Mouse (Mus musculus) spleen, adult 18-20 months (tissue): ENCODE results near the gene Dctn3.
"Not testable (repeated sequence)": the region's sequence is repeated elsewhere in the genome, so short reads cannot be mapped to it uniquely, and the experiment has no call there.

Source experiments
- DNase-seq, 2 experiments: peaks; one replicate each; pipeline ENCODE4 v3.0.0; 2022; ENCODE audit warnings: mixed read lengths in 2 of 2

Gene Dctn3

GRCm38 (mm10) chr4:41737602-41738255, 14.8 kb upstream of the Dctn3 start:
- DNase-seq = peak; percentile 58 to 75

- DNase-seq = no peak
These were observed 8.2 kb upstream of the Dctn3 start, which contains the start of gene Arid3c for GRCm38 (mm10) chr4:41731052-41731765. TSS of gene Arid3c (minus strand) at chr4:41731142.

GRCm38 (mm10) chr4:41726826-41727621, 4.1 kb upstream of the Dctn3 start:
- no peak for DNase-seq

GRCm38 (mm10) chr4:41716834-41717233, 6.1 kb downstream of the Dctn3 start:
- no peak for DNase-seq

DNA sequence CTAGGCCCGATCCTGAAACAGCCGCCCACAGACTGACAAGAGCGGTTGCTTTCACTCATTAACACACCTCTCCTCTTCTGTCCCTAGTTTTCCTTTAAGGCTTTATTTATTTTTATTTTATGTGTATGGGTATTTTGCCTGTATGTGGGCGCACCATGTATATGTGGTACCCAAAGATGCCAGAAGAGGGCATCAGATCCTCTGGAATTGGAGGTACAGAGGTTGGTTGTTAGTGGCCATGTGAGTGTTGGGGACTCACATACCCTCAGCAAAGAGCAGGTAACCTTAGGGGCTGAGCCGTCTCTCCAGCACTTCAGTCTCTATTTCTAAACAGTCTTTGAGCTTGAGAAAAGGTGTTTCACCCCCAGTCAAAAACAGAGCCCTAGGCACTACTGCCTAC, 7.4 kb downstream of the Dctn3 start:
- DNase-seq = no peak

- no peak for DNase-seq
These were observed 7.9 kb downstream of the Dctn3 start for GRCm38 (mm10) chr4:41715082-41715481.

DNA sequence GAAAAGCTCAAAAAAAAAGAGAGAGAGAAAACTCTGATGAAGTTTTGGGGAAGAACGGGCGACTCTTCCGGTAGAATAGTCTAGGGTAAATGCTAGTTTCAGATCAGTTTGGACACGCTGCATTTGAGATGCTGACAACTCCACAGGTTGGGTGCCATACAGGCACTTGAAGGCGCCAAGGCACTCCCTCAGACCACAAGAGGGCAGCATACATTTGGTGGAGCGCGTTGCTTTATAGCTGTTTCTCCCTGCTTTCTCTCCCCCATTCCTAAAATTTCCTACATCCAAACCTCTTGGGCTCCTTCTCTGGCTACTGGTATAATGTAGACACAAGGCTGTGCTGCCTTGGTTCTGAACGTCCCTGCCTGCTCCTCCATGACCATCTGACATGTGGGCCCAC, 8.7 kb downstream of the Dctn3 start:
- DNase-seq = peak in 1 of 2 experiments; percentile 53

GRCm38 (mm10) chr4:41713197-41714067, 9.5 kb downstream of the Dctn3 start, which contains the start of gene Rpp25l:
TSS of gene Rpp25l (minus strand) at chr4:41713534.
- peak; percentile 74 to 89 for DNase-seq

- no peak for DNase-seq
These were observed 10.4 kb downstream of the Dctn3 start for GRCm38 (mm10) chr4:41712421-41713196.

DNA sequence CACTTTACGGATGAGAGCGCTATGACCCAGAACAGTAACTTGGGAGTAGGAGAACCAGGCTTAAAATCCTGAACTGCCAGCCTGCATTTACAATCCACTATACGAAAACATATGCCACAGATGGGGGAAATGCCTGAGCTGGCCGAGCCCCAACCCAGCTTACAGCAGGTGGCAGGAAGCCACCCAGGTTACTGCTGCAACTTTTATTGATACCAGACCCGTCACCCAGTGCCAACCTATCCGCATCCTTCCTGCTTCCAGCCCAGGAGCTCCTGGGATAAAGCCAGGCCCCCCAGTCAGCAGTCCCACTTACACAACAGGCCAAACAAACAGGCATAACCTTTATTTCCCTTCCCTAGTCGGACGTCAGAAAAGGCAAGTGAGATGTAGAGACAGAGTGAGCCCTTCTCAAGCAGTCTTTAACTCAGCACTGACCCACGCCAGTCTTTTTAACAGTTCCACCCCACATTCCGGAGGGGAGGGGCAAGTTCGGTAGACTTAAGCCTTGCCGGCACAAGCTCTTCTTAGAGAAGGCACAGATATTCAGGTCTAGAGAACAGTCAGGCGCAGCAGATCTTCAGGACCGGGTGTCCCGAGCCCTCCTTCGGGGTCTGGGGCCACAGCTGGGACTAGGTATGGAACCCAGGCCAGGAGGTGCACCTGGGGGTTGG, 11.1 kb downstream of the Dctn3 start:
- no peak for DNase-seq

DNA sequence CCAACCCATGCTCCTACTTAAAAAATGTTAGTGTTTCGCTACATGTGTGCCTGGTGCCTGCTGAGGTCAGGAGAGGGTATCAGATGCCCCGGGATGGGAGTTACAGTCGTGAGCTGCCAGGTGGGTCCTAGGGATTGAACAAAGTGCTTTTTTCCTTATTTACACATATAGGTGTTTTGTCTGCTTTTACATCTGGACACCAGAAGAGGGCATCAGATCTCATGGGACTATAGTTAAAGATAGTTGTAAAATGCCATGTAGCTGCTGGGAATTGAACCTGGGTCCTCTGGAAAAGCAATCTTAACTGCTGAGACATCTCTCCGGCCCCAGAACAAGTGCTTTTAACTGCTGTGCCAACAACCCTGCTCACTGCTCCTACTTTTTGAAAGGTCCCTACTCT, 12.7 kb downstream of the Dctn3 start:
- DNase-seq = no peak

- DNase-seq = no peak
These were observed 14.7 kb downstream of the Dctn3 start for GRCm38 (mm10) chr4:41708192-41708745.

GRCm38 (mm10) chr4:41707011-41707535, 15.9 kb downstream of the Dctn3 start:
- peak; percentile 43 to 64 for DNase-seq

GRCm38 (mm10) chr4:41705922-41706754, 16.8 kb downstream of the Dctn3 start:
- no peak for DNase-seq

DNA sequence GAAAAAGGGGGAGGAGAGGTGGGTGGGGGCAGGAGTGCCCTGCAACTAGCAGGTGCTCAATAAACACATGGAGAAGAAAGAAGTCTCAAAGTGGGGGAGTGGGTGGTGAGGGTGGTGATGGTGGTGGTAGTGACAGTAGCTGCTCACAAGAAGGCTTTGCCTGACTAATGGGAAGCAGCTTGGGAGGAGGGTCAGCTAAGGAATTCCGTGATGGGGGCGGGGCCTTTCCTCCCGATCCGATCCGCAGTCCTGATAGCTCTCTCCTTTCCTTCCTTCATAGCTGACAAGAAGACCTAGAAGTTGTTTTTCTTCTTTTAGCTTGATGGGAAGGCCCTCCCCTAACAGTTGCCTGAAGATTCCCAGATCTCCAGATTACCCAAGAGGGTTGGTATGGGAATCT, 18.3 kb downstream of the Dctn3 start:
- no peak for DNase-seq

DNA sequence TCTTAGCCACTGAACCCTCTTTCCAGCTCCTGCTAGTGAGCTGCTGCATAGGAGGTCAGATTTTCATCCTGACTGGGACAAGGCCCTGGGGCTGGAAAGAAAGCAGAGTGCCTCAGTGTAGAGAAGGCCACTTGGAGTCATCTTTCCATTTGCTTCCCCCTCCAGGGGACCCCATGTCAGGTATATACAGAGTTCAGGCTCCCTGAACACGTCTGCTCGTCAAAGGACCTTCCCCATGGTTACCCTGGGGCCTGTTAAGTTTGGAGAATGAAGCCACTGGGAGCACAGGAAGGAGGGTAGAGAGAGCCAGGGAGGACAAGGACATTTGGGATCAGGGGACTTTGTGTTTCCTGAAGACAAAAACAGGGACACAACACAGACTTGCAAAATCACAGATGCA, 20.7 kb downstream of the Dctn3 start:
- not testable (repeated sequence) for DNase-seq

DNA sequence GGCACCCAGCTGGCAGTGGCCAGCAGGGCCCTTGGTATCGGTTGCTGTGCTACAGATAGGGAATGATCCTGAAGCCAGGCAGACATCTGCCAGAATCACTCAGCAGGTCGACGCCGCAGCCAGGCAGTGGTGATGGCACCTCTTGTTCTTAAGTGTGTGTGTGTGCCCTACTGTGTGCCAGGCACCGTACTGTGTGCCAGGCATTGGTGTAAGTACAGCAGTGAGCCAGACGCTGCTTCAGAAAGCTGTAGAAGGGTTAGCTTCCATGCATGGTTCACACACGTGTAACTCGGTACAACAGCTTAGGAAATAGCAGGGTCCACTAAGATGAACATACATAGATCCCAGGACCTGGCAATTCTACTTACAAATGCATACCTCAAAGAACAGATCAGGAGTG, 22.7 kb downstream of the Dctn3 start:
- not testable (repeated sequence) for DNase-seq

GRCm38 (mm10) chr4:41699783-41700182, 23.2 kb downstream of the Dctn3 start, which contains the start of gene Il11ra1:
TSS of gene Il11ra1 (plus strand) at chr4:41699989.
- DNase-seq = not testable (repeated sequence)

DNA sequence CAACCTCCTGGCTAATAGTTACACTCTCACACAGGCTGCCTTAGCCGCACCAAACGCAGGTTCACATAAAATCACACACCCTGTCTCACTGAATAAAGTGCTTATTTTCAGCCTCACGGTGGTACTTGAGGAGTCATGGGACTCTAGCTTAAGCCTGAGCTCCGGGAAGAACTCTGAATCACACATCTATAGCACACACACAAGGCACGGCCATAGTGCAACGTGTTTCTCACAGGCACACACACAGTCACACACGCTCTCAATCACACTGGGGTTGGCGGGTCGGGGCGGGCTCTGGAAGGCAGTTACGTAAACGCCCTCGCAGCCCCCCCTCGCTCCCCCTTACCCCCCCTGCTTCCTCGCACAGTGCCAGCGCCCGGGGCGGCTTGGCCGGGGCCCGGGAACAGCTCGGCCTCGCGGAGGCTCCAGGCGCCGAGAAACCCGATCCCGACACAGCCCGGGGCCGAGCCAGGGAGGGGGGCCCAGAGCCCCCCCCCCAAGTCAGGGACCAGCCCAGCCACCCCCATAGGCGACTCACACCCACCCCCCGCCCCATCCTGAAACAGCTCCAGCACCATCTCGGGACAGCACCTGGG, 24.5 kb downstream of the Dctn3 start:
- not testable (repeated sequence) for DNase-seq
